Mouse (Mus musculus): ENCODE data around the gene Slc1a2.

- TF ChIP-seq CTCF (conservative IDR thresholded peaks at IDR 0.05; ENCODE audit: low read length) (no peak), POU5F1 (IDR thresholded peaks at IDR 0.05; ENCODE audit: borderline replicate concordance, low read length) (no peak)
Measured at GRCm38 (mm10) chr2:102703556-102703955, 45.1 kb downstream of the Slc1a2 start.
